Mouse (Mus musculus) thymus, postnatal 0 days (tissue): ENCODE measurements around the gene Dpf3. TPM values are rescaled to one million over a fixed set of nuclear protein-coding genes. Genes with fewer than 3 reads are reported as not detected.

Experiments
- DNase-seq: peaks from one replicate; pipeline ENCODE4 v3.0.0-alpha.2; 2015; ENCODE audit warnings: low spot score
- polyA plus RNA-seq: library from polyadenylated mRNA; unstranded; fragments of >200 nt; fragmentation: Nextera tagmentation; extraction: Ambion mirVana; gene quantifications from 2 replicates; pipeline ENCODE4 v1.2.1, GENCODE M21; 2015

The Dpf3 gene
- polyA plus RNA-seq, 1 experiment from 2014 or later, result 1.1 TPM

- DNase-seq, result no peak
Measured at GRCm38 (mm10) chr12:83415207-83415606, 72.3 kb downstream of the Dpf3 start.

GRCm38 (mm10) chr12:83413684-83414083 lies 73.8 kb downstream of the Dpf3 start:
- no peak for DNase-seq

- DNase-seq, result no peak
Measured at GRCm38 (mm10) chr12:83411721-83412521, 75.6 kb downstream of the Dpf3 start.

GRCm38 (mm10) chr12:83411032-83411431 lies 76.5 kb downstream of the Dpf3 start:
- DNase-seq, result no peak

- no peak for DNase-seq
Measured at GRCm38 (mm10) chr12:83405374-83406125, 82.0 kb downstream of the Dpf3 start.

GRCm38 (mm10) chr12:83402270-83402669 lies 85.2 kb downstream of the Dpf3 start:
- no peak for DNase-seq

GRCm38 (mm10) chr12:83392011-83392410 lies 95.5 kb downstream of the Dpf3 start:
- DNase-seq, result no peak

GRCm38 (mm10) chr12:83387554-83387953 lies 100.0 kb downstream of the Dpf3 start:
- no peak for DNase-seq

- no peak for DNase-seq
Measured at GRCm38 (mm10) chr12:83381072-83381471, 106.4 kb downstream of the Dpf3 start.

- no peak for DNase-seq
Measured at GRCm38 (mm10) chr12:83380016-83380415, 107.5 kb downstream of the Dpf3 start.

- peak; percentile 77 for DNase-seq
Measured at GRCm38 (mm10) chr12:83375015-83375831, 112.3 kb downstream of the Dpf3 start.

- DNase-seq, result no peak
Measured at GRCm38 (mm10) chr12:83373081-83373480, 114.4 kb downstream of the Dpf3 start.

GRCm38 (mm10) chr12:83372290-83372689 lies 115.2 kb downstream of the Dpf3 start:
- DNase-seq, result no peak

GRCm38 (mm10) chr12:83370221-83370620 lies 117.3 kb downstream of the Dpf3 start:
- no peak for DNase-seq

GRCm38 (mm10) chr12:83369416-83369815 lies 118.1 kb downstream of the Dpf3 start:
- DNase-seq, result no peak

GRCm38 (mm10) chr12:83367486-83367885 lies 120.0 kb downstream of the Dpf3 start:
- no peak for DNase-seq

GRCm38 (mm10) chr12:83364771-83365170 lies 122.7 kb downstream of the Dpf3 start:
- DNase-seq, result no peak

GRCm38 (mm10) chr12:83361801-83362200 lies 125.7 kb downstream of the Dpf3 start:
- no peak for DNase-seq

GRCm38 (mm10) chr12:83352640-83353039 lies 134.9 kb downstream of the Dpf3 start:
- no peak for DNase-seq

GRCm38 (mm10) chr12:83349736-83350135 lies 137.8 kb downstream of the Dpf3 start:
- DNase-seq, result no peak

- no peak for DNase-seq
Measured at GRCm38 (mm10) chr12:83348246-83348645, 139.3 kb downstream of the Dpf3 start.

GRCm38 (mm10) chr12:83342875-83343185 lies 144.7 kb downstream of the Dpf3 start:
- DNase-seq, result no peak
